Mouse (Mus musculus) MEL (cell line): ENCODE data around the gene Telo2. TPM values are rescaled to one million over a fixed set of nuclear protein-coding genes. Genes with fewer than 3 reads are reported as not detected.

ENCODE experiments used
- DNase-seq: peaks from one replicate; pipeline ENCODE4 v3.0.0; 2011; ENCODE audit warnings: low read depth, low spot score
- H3K27ac ChIP-seq: 2 replicates; pipeline ENCODE4 v1.5.1; 2012; ENCODE audit warnings: low read depth, mild to moderate bottlenecking, control low read depth, low read length, moderate library complexity; ENCODE audit not compliant: control insufficient read depth
- H3K27me3 ChIP-seq, 2 experiments: fragments of 150-350 bp in 1 of 2; sonication (generic) in 1 of 2; 2 replicates each; pipeline ENCODE4 v1.6.1; 2012; ENCODE audit warnings: low read length in 2 of 2, mild to moderate bottlenecking in 2 of 2, improper control_type of control experiment in 1 of 2, moderate library complexity in 1 of 2; ENCODE audit not compliant: insufficient read depth in 2 of 2, control insufficient read depth in 1 of 2
- H3K36me3 ChIP-seq, 2 experiments: 2 replicates each; pipeline ENCODE4 v1.6.1; 2012 to 2014; ENCODE audit warnings: low read length in 2 of 2, improper control_type of control experiment in 1 of 2, inconsistent platforms in 1 of 2, mild to moderate bottlenecking in 1 of 2; ENCODE audit not compliant: insufficient read depth in 2 of 2, control insufficient read depth in 1 of 2
- H3K4me1 ChIP-seq, 2 experiments: fragments of 150-350 bp in 1 of 2; sonication (generic) in 1 of 2; 2 replicates each; pipeline ENCODE4 v1.6.1; 2012; ENCODE audit warnings: low read length in 2 of 2, improper control_type of control experiment in 1 of 2, mild to moderate bottlenecking in 1 of 2; ENCODE audit not compliant: insufficient read depth in 2 of 2, control insufficient read depth in 1 of 2
- H3K4me3 ChIP-seq, 2 experiments: fragments of 150-350 bp in 1 of 2; sonication (generic) in 1 of 2; 2 replicates each; pipeline ENCODE4 v1.5.1; 2012; ENCODE audit warnings: low read depth in 2 of 2, low read length in 2 of 2, mild to moderate bottlenecking in 2 of 2, moderate library complexity in 2 of 2, control low read depth in 1 of 2, improper control_type of control experiment in 1 of 2; ENCODE audit not compliant: control insufficient read depth in 1 of 2, insufficient read depth in 1 of 2
- H3K79me2 ChIP-seq: 2 replicates; pipeline ENCODE4 v1.6.1; 2012; ENCODE audit warnings: mild to moderate bottlenecking, low read length, moderate library complexity; ENCODE audit not compliant: control insufficient read depth, poor library complexity, insufficient read depth
- H3K9ac ChIP-seq: 2 replicates; pipeline ENCODE4 v1.6.1; 2012; ENCODE audit warnings: low read depth, mild to moderate bottlenecking, control low read depth, low read length, moderate library complexity; ENCODE audit not compliant: control insufficient read depth, poor library complexity, severe bottlenecking
- H3K9me3 ChIP-seq: fragments of 150-350 bp; sonication (generic); replicated peaks from 2 replicates; pipeline ENCODE4 v1.6.1; 2012; ENCODE audit warnings: mild to moderate bottlenecking, low read length, improper control_type of control experiment, moderate library complexity; ENCODE audit not compliant: insufficient read depth
- BHLHE40 ChIP-seq: IDR thresholded peaks from 2 replicates; pipeline ENCODE4 v1.6.1; 2012; ENCODE audit warnings: low read depth, mild to moderate bottlenecking, inconsistent platforms, low read length, improper control_type of control experiment, borderline replicate concordance
- CTCF ChIP-seq, 3 experiments: IDR thresholded peaks in 2 of 3; conservative IDR thresholded peaks in 1 of 3; 2 replicates each; pipeline ENCODE4 v1.5.1; 2011 to 2012; ENCODE audit warnings: low read length in 3 of 3, low read depth in 2 of 3, mild to moderate bottlenecking in 2 of 3, improper control_type of control experiment in 1 of 3, inconsistent platforms in 1 of 3, mixed read lengths in 1 of 3, moderate library complexity in 1 of 3; ENCODE audit not compliant: control insufficient read depth in 1 of 3, insufficient read depth in 1 of 3, poor library complexity in 1 of 3, severe bottlenecking in 1 of 3
- E2F4 ChIP-seq: IDR thresholded peaks from 2 replicates; pipeline ENCODE4 v1.6.1; 2011; ENCODE audit warnings: low read depth, low read length, improper control_type of control experiment, borderline replicate concordance
- HCFC1 ChIP-seq: IDR thresholded peaks from 2 replicates; pipeline ENCODE4 v1.6.1; 2012; ENCODE audit warnings: low read depth, mild to moderate bottlenecking, inconsistent platforms, low read length, improper control_type of control experiment, moderate library complexity
- JUND ChIP-seq: IDR thresholded peaks from 2 replicates; pipeline ENCODE4 v1.6.1; 2011; ENCODE audit warnings: low read depth, mild to moderate bottlenecking, improper control_type of control experiment, low read length
- KAT2A ChIP-seq: conservative IDR thresholded peaks from 2 replicates; pipeline ENCODE4 v1.6.1; 2012; ENCODE audit warnings: low read depth, low read length, improper control_type of control experiment, inconsistent platforms
- MAFK ChIP-seq: IDR thresholded peaks from 2 replicates; pipeline ENCODE4 v1.6.1; 2011; ENCODE audit warnings: low read depth, mild to moderate bottlenecking, low read length, improper control_type of control experiment, borderline replicate concordance
- MAZ ChIP-seq: IDR thresholded peaks from 2 replicates; pipeline ENCODE4 v1.6.1; 2012; ENCODE audit warnings: low read depth, mild to moderate bottlenecking, inconsistent platforms, low read length, improper control_type of control experiment
- MEF2A ChIP-seq: IDR thresholded peaks from 2 replicates; pipeline ENCODE4 v1.6.1; 2014; ENCODE audit warnings: low read depth, mild to moderate bottlenecking, inconsistent platforms, low read length, improper control_type of control experiment; ENCODE audit not compliant: poor library complexity, insufficient replicate concordance, severe bottlenecking; ENCODE audit errors: extremely low read depth
- POLR2A ChIP-seq, 2 experiments: IDR thresholded peaks; 2 replicates each; pipeline ENCODE4 v1.6.1; 2011 to 2012; ENCODE audit warnings: low read length in 2 of 2, mild to moderate bottlenecking in 2 of 2, control low read depth in 1 of 2, improper control_type of control experiment in 1 of 2, low read depth in 1 of 2, moderate library complexity in 1 of 2; ENCODE audit not compliant: control insufficient read depth in 1 of 2, insufficient read depth in 1 of 2, poor library complexity in 1 of 2
- POLR2AphosphoS2 ChIP-seq: IDR thresholded peaks from 2 replicates; pipeline ENCODE4 v1.6.1; 2011; ENCODE audit warnings: low read length, improper control_type of control experiment
- POLR2AphosphoS5 ChIP-seq: IDR thresholded peaks from 2 replicates; pipeline ENCODE4 v1.6.1; 2012; ENCODE audit warnings: low read depth, borderline replicate concordance, mild to moderate bottlenecking, inconsistent platforms, low read length, moderate library complexity, mixed read lengths
- RCOR1 ChIP-seq: IDR thresholded peaks from 2 replicates; pipeline ENCODE4 v1.6.1; 2012; ENCODE audit warnings: low read depth, mild to moderate bottlenecking, inconsistent platforms, low read length, improper control_type of control experiment
- SIN3A ChIP-seq: IDR thresholded peaks from 2 replicates; pipeline ENCODE4 v1.6.1; 2012; ENCODE audit warnings: low read length, improper control_type of control experiment, inconsistent platforms
- SMC3 ChIP-seq: IDR thresholded peaks from 2 replicates; pipeline ENCODE4 v1.6.1; 2011; ENCODE audit warnings: low read depth, low read length, improper control_type of control experiment
- TAL1 ChIP-seq: IDR thresholded peaks from 2 replicates; pipeline ENCODE4 v1.6.1; 2012; ENCODE audit warnings: mild to moderate bottlenecking, inconsistent platforms, low read length, moderate library complexity, mixed read lengths
- TBP ChIP-seq: IDR thresholded peaks from 2 replicates; pipeline ENCODE4 v1.8.0; 2011; ENCODE audit warnings: low read depth, low read length, improper control_type of control experiment
- UBTF ChIP-seq: IDR thresholded peaks from 2 replicates; pipeline ENCODE4 v1.6.1; 2012; ENCODE audit warnings: low read depth, mild to moderate bottlenecking, inconsistent platforms, low read length, improper control_type of control experiment, moderate library complexity, borderline replicate concordance; ENCODE audit not compliant: insufficient read depth
- USF1 ChIP-seq: IDR thresholded peaks from 2 replicates; pipeline ENCODE4 v1.6.1; 2014; ENCODE audit warnings: low read depth, mild to moderate bottlenecking, inconsistent platforms, low read length, improper control_type of control experiment, moderate library complexity
- ZC3H11A ChIP-seq: IDR thresholded peaks from 2 replicates; pipeline ENCODE4 v1.6.1; 2012; ENCODE audit warnings: low read depth, mild to moderate bottlenecking, inconsistent platforms, low read length, improper control_type of control experiment
- ZMIZ1 ChIP-seq: IDR thresholded peaks from 2 replicates; pipeline ENCODE4 v1.6.1; 2012; ENCODE audit warnings: low read depth, mild to moderate bottlenecking, inconsistent platforms, low read length, improper control_type of control experiment, moderate library complexity
- polyA plus RNA-seq, 2 experiments: library from polyadenylated mRNA; stranded (reverse) in 1 of 2; unstranded in 1 of 2; fragments of >175 nt in 1 of 2; fragments of >200 nt in 1 of 2; gene quantifications; 2 replicates each; pipeline versions ENCODE4 v1.2.1 to v1.2.4; 2012; ENCODE audit warnings: low replicate concordance in 2 of 2, low read depth in 1 of 2; ENCODE audit not compliant: insufficient read length in 2 of 2, insufficient read depth in 1 of 2, missing spikeins in 1 of 2
- total RNA-seq: library from RNA; depleted of rRNA; stranded (reverse); fragments of 300-350 nt; gene quantifications from 2 replicates; pipeline ENCODE4 v1.2.3, GENCODE M21; 2012

Gene Telo2
- total and polyA plus RNA-seq, 3 experiments = 20.0 to 20.9 TPM; not detected in 1

GRCm38 (mm10) chr17:25109578-25109977, 6.2 kb downstream of the Telo2 start:
- Histone ChIP-seq H3K27ac (no peak overlapping the region), H3K79me2 (peaks cover 3% of the 10 kb centered on the region), H3K27me3 (no peaks in the 10 kb centered on the region), H3K9me3 (no peaks in the 10 kb centered on the region), H3K4me3 (no peak overlapping the region), H3K9ac (no peak overlapping the region), H3K4me1 (peaks cover 0 to under 1% of the 10 kb centered on the region in 2 experiments; a peak in 2 of 4 replicates), H3K36me3 (peaks cover 1 to 2% of the 10 kb centered on the region in 2 experiments; a peak in 3 of 4 replicates)
- no peak for TF ChIP-seq KAT2A
- peak; percentile 26; the same call in 1 of the 2 replicates for TF ChIP-seq SMC3
- TF ChIP-seq CTCF (IDR thresholded peaks at IDR 0.05 in 2 of 3, conservative IDR thresholded peaks at IDR 0.05 in 1 of 3; ENCODE audit: control insufficient read depth in 1 of 3, insufficient read depth in 1 of 3, low read depth in 2 of 3, low read length in 3 of 3, poor library complexity in 1 of 3, severe bottlenecking in 1 of 3) = peak; percentile 35 to 51 (median 36)
- peak; percentile 43 for DNase-seq

GRCm38 (mm10) chr17:25107786-25108185, 8.0 kb downstream of the Telo2 start:
- Histone ChIP-seq H3K4me3 (no peak overlapping the region), H3K36me3 (peaks cover 0 to 2% of the 10 kb centered on the region in 2 experiments; a peak in 1 of 4 replicates), H3K27ac (no peak overlapping the region)

GRCm38 (mm10) chr17:25101338-25101737, 14.4 kb downstream of the Telo2 start:
- Histone ChIP-seq H3K9ac (no peak overlapping the region), H3K27ac (no peak overlapping the region), H3K36me3 (no peaks in the 10 kb centered on the region; a peak in 1 of 4 replicates)

More at GRCm38 (mm10) chr17:25107786-25108185, 8.0 kb downstream of the Telo2 start:
- Histone ChIP-seq H3K27me3 (no peaks in the 10 kb centered on the region), H3K9ac (no peak overlapping the region), H3K79me2 (no peaks in the 10 kb centered on the region), H3K9me3 (no peaks in the 10 kb centered on the region), H3K4me1 (no peaks in the 10 kb centered on the region)
- no peak for TF ChIP-seq SIN3A
- no peak for TF ChIP-seq USF1
- TF ChIP-seq MAFK = no peak
- no peak for TF ChIP-seq POLR2AphosphoS5
- TF ChIP-seq SMC3 = no peak
- TF ChIP-seq E2F4 = no peak
- TF ChIP-seq RCOR1 = no peak
- TF ChIP-seq UBTF = no peak
- no peak for TF ChIP-seq JUND
- TF ChIP-seq ZC3H11A = no peak
- TF ChIP-seq HCFC1 = no peak
- no peak for TF ChIP-seq POLR2AphosphoS2
- TF ChIP-seq BHLHE40 = no peak
- no peak for TF ChIP-seq POLR2A (IDR thresholded peaks at IDR 0.05; ENCODE audit: control insufficient read depth in 1 of 2, insufficient read depth in 1 of 2, low read depth in 1 of 2, low read length in 2 of 2, poor library complexity in 1 of 2)
- no peak for TF ChIP-seq CTCF (IDR thresholded peaks at IDR 0.05 in 2 of 3, conservative IDR thresholded peaks at IDR 0.05 in 1 of 3; ENCODE audit: control insufficient read depth in 1 of 3, insufficient read depth in 1 of 3, low read depth in 2 of 3, low read length in 3 of 3, poor library complexity in 1 of 3, severe bottlenecking in 1 of 3)
- DNase-seq = no peak

More at GRCm38 (mm10) chr17:25101338-25101737, 14.4 kb downstream of the Telo2 start:
- H3K9me3 ChIP-seq = no peaks in the 10 kb centered on the region
- TF ChIP-seq MAZ (no peak), MAFK (no peak), MEF2A (no peak), TBP (no peak), SMC3 (no peak), BHLHE40 (no peak), ZMIZ1 (no peak), USF1 (no peak), TAL1 (no peak)
- no peak for DNase-seq
- no peaks in the 10 kb centered on the region for H3K79me2 ChIP-seq
- no peaks in the 10 kb centered on the region for H3K27me3 ChIP-seq
- H3K4me1 ChIP-seq = no peaks in the 10 kb centered on the region
- no peak overlapping the region for H3K4me3 ChIP-seq
